Mouse (Mus musculus): ENCODE data around the gene Phf21a. TPM values are rescaled to one million over a fixed set of nuclear protein-coding genes. Genes with fewer than 3 reads are reported as not detected.
A peak's percentile ranks its signal among the peaks of the same experiment; 100 is the strongest.

The Phf21a gene
- total and polyA plus RNA-seq, 2 experiments from 2014 or later: 31.7 to 41.3 TPM

DNA sequence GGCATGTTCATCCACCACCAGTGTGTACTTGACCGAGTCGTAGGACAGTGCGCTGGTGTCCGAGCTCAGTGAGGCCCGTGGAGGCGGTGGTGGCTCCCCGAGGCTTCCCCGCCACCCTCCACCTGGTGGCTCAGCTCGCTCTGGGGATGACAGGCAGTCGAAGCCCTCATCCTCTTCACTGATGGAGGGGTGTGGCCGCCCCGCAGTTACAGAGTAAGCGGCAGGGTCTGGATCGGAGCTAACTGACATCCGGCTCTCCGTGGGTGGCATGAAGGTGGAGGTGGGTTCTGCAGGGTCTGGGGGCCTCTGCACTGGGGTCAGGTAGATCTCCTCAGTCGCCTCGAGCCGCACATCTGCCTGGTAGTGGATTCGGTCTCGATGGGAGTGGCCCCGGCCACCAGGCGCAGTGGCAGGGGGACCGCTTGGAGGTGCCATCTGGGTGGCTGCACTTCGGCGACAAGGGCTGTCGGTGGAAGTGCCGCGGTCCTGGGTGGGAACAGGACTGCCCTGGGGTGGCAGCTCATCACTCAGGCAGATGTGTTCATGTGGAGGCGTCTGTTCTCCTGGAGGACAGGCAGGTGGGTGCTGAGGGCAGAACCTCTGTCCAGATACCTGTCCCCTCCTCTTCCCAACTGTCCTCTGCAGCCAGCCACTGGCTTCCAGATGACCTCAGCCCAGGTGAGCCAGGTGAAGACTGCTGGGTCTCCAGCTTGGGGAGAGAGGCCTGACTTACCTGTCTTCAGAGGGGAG is 294.1 kb downstream of the Phf21a start:
- Histone ChIP-seq H3K27me3 (ENCODE audit: insufficient read depth, low read length) (no peaks in the 10 kb centered on the region), H3K36me3 (ENCODE audit: insufficient read depth, low read length) (peaks cover 56% of the 10 kb centered on the region), H3K9ac (replicated peaks; ENCODE audit: low read length, poor library complexity, severe bottlenecking) (no peak overlapping the region; the same call in 1 of the 2 replicates), H3K9me3 (ENCODE audit: low read length) (no peaks in the 10 kb centered on the region), H3K27ac (ENCODE audit: low read depth, low read length) (no peak overlapping the region), H3K4me1 (ENCODE audit: insufficient read depth, low read length) (peaks cover 12% of the 10 kb centered on the region), H3K4me2 (ENCODE audit: low read depth, low read length, poor library complexity, severe bottlenecking) (no peak overlapping the region), H3K4me3 (ENCODE audit: low read depth, low read length) (no peak overlapping the region)
- ATAC-seq (ENCODE audit: low FRiP score) (no peak), DNase-seq (ENCODE audit: low spot score) (no peak)
- 93% methylated on average over 30 of the region's 30 CpGs for WGBS
- no peak for TF ChIP-seq CTCF (IDR thresholded peaks at IDR 0.05)

GRCm38 (mm10) chr2:92387646-92388045 is 294.7 kb downstream of the Phf21a start:
- Histone ChIP-seq H3K9ac (replicated peaks; ENCODE audit: low read length, poor library complexity, severe bottlenecking) (no peak overlapping the region; the same call in 1 of the 2 replicates), H3K9me3 (ENCODE audit: low read length) (no peaks in the 10 kb centered on the region), H3K4me1 (ENCODE audit: insufficient read depth, low read length) (peaks cover 14% of the 10 kb centered on the region), H3K4me3 (ENCODE audit: low read depth, low read length) (no peak overlapping the region; the same call in 1 of the 2 replicates), H3K4me2 (ENCODE audit: low read depth, low read length, poor library complexity, severe bottlenecking) (peak overlapping the region; percentile 85), H3K27me3 (ENCODE audit: insufficient read depth, low read length) (no peaks in the 10 kb centered on the region), H3K36me3 (ENCODE audit: insufficient read depth, low read length) (peaks cover 50% of the 10 kb centered on the region), H3K27ac (ENCODE audit: low read depth, low read length) (peak overlapping the region; percentile 90; the same call in 1 of the 2 replicates)
- ATAC-seq (ENCODE audit: low FRiP score) (no peak), DNase-seq (ENCODE audit: low spot score) (no peak)
- WGBS: 66% methylated on average over 4 of the region's 4 CpGs
- TF ChIP-seq CTCF (IDR thresholded peaks at IDR 0.05): no peak

GRCm38 (mm10) chr2:92388081-92388517 is 295.2 kb downstream of the Phf21a start:
- DNase-seq (ENCODE audit: low spot score) (no peak), ATAC-seq (ENCODE audit: low FRiP score) (no peak)
- H3K4me1 ChIP-seq (ENCODE audit: insufficient read depth, low read length): peaks cover 16% of the 10 kb centered on the region
- H3K27me3 ChIP-seq (ENCODE audit: insufficient read depth, low read length): no peaks in the 10 kb centered on the region
- WGBS: 28% methylated on average over 3 of the region's 3 CpGs
- peak overlapping the region; percentile 85 for H3K4me2 ChIP-seq (ENCODE audit: low read depth, low read length, poor library complexity, severe bottlenecking)
- TF ChIP-seq CTCF (IDR thresholded peaks at IDR 0.05): no peak
- peak overlapping the region; percentile 89 for H3K9ac ChIP-seq (replicated peaks; ENCODE audit: low read length, poor library complexity, severe bottlenecking)
- H3K27ac ChIP-seq (ENCODE audit: low read depth, low read length): peak overlapping the region; percentile 90
- H3K36me3 ChIP-seq (ENCODE audit: insufficient read depth, low read length): peaks cover 45% of the 10 kb centered on the region
- H3K4me3 ChIP-seq (ENCODE audit: low read depth, low read length): peak overlapping the region; percentile 71
- H3K9me3 ChIP-seq (ENCODE audit: low read length): no peaks in the 10 kb centered on the region

GRCm38 (mm10) chr2:92388891-92389641 is 296.1 kb downstream of the Phf21a start:
- ATAC-seq (ENCODE audit: low FRiP score): peak; percentile 86
- 0 out of 2 replicates have a peak, but pooled peaks have one; percentile 14 for TF ChIP-seq CTCF (IDR thresholded peaks at IDR 0.05)
- no peaks in the 10 kb centered on the region for H3K27me3 ChIP-seq (ENCODE audit: insufficient read depth, low read length)
- peak overlapping the region; percentile 90 for H3K27ac ChIP-seq (ENCODE audit: low read depth, low read length)
- H3K9ac ChIP-seq (replicated peaks; ENCODE audit: low read length, poor library complexity, severe bottlenecking): peak overlapping the region; percentile 89
- peak; percentile 97 for DNase-seq (ENCODE audit: low spot score)
- under 1% methylated on average over 58 of the region's 62 CpGs for WGBS
- H3K36me3 ChIP-seq (ENCODE audit: insufficient read depth, low read length): peaks cover 36% of the 10 kb centered on the region
- H3K9me3 ChIP-seq (ENCODE audit: low read length): no peaks in the 10 kb centered on the region
- peak overlapping the region; percentile 71 for H3K4me3 ChIP-seq (ENCODE audit: low read depth, low read length)
- peaks cover 16% of the 10 kb centered on the region for H3K4me1 ChIP-seq (ENCODE audit: insufficient read depth, low read length)
- H3K4me2 ChIP-seq (ENCODE audit: low read depth, low read length, poor library complexity, severe bottlenecking): peak overlapping the region; percentile 85

GRCm38 (mm10) chr2:92389645-92390044 is 296.7 kb downstream of the Phf21a start:
- no peaks in the 10 kb centered on the region for H3K27me3 ChIP-seq (ENCODE audit: insufficient read depth, low read length)
- peak overlapping the region; percentile 85 for H3K4me2 ChIP-seq (ENCODE audit: low read depth, low read length, poor library complexity, severe bottlenecking)
- H3K9ac ChIP-seq (replicated peaks; ENCODE audit: low read length, poor library complexity, severe bottlenecking): peak overlapping the region; percentile 89
- DNase-seq (ENCODE audit: low spot score) (no peak), ATAC-seq (ENCODE audit: low FRiP score) (no peak)
- peak overlapping the region; percentile 90 for H3K27ac ChIP-seq (ENCODE audit: low read depth, low read length)
- peaks cover 30% of the 10 kb centered on the region for H3K36me3 ChIP-seq (ENCODE audit: insufficient read depth, low read length)
- H3K4me1 ChIP-seq (ENCODE audit: insufficient read depth, low read length): peaks cover 16% of the 10 kb centered on the region
- H3K9me3 ChIP-seq (ENCODE audit: low read length): no peaks in the 10 kb centered on the region
- 3% methylated on average over 10 of the region's 10 CpGs for WGBS
- H3K4me3 ChIP-seq (ENCODE audit: low read depth, low read length): peak overlapping the region; percentile 71
- TF ChIP-seq CTCF (IDR thresholded peaks at IDR 0.05): no peak
